Mouse (Mus musculus) liver, embryonic 13.5 days (tissue): ENCODE data around the gene Lama1. TPM values are rescaled to one million over a fixed set of nuclear protein-coding genes. Genes with fewer than 3 reads are reported as not detected.

Experiments
- ATAC-seq: fragments of 200-750 bp; cut with Nextera tagmentation; 2 replicates; pipeline ENCODE4 v1.8.0; 2017; ENCODE audit warnings: low read depth, mild to moderate bottlenecking, moderate number of reproducible peaks, moderate library complexity
- DNase-seq: peaks from one replicate; pipeline ENCODE4 v3.0.0; 2022
- H3K27ac ChIP-seq: fragments of 300-500 bp; sonication (generic); 2 replicates; pipeline ENCODE4 v1.5.1; 2015; ENCODE audit warnings: moderate library complexity, mild to moderate bottlenecking, inconsistent platforms
- H3K27me3 ChIP-seq: fragments of 300-500 bp; sonication (generic); 2 replicates; pipeline ENCODE4 v1.6.1; 2015; ENCODE audit warnings: mild to moderate bottlenecking, inconsistent platforms
- H3K36me3 ChIP-seq: fragments of 300-500 bp; sonication (generic); 2 replicates; pipeline ENCODE4 v1.6.1; 2015; ENCODE audit warnings: mild to moderate bottlenecking, inconsistent platforms
- H3K4me1 ChIP-seq: fragments of 300-500 bp; sonication (generic); replicated peaks from 2 replicates; pipeline ENCODE4 v1.6.1; 2015; ENCODE audit warnings: inconsistent platforms
- H3K4me2 ChIP-seq: fragments of 300-500 bp; sonication (generic); 2 replicates; pipeline ENCODE4 v1.6.1; 2015; ENCODE audit warnings: inconsistent platforms, mild to moderate bottlenecking, moderate library complexity
- H3K4me3 ChIP-seq: fragments of 300-500 bp; sonication (generic); replicated peaks from 2 replicates; pipeline ENCODE4 v1.5.1; 2015; ENCODE audit warnings: mild to moderate bottlenecking, inconsistent platforms
- H3K9ac ChIP-seq: fragments of 300-500 bp; sonication (generic); 2 replicates; pipeline ENCODE4 v1.6.1; 2015; ENCODE audit warnings: mild to moderate bottlenecking, inconsistent platforms
- H3K9me3 ChIP-seq: fragments of 300-500 bp; sonication (generic); replicated peaks from 2 replicates; pipeline ENCODE4 v1.6.1; 2016; ENCODE audit warnings: inconsistent platforms
- WGBS: fragments of 180-500 bp; shearing (Covaris S2); methylation state at CpG from one replicate; pipeline ENCODE4 v1.1.7; 2015; ENCODE audit not compliant: insufficient replicate concordance; 5-methylcytosine and 5-hydroxymethylcytosine counted together
- polyA plus RNA-seq: library from polyadenylated mRNA; unstranded; fragments of >200 nt; fragmentation: Nextera tagmentation; extraction: Ambion mirVana; gene quantifications from 2 replicates; pipeline ENCODE4 v1.2.1, GENCODE M21; 2015

Gene Lama1
- polyA plus RNA-seq, 1 experiment from 2014 or later = 0.74 TPM

GRCm38 (mm10) chr17:67693861-67694260 lies 3.2 kb upstream of the Lama1 start:
- Histone ChIP-seq H3K9ac (no peak overlapping the region), H3K4me1 (no peaks in the 10 kb centered on the region; the same call in 1 of the 2 replicates), H3K27ac (no peak overlapping the region), H3K9me3 (no peaks in the 10 kb centered on the region), H3K4me3 (no peak overlapping the region), H3K36me3 (no peaks in the 10 kb centered on the region), H3K4me2 (no peak overlapping the region), H3K27me3 (peaks cover 21% of the 10 kb centered on the region)
- 40% methylated on average over 2 of the region's 3 CpGs for WGBS
- DNase-seq (no peak), ATAC-seq (no peak)

GRCm38 (mm10) chr17:67697461-67697891 lies 417 bp downstream of the Lama1 start:
- 2% methylated on average over 31 of the region's 32 CpGs for WGBS
- H3K4me3 ChIP-seq = peak overlapping the region; percentile 57

DNA sequence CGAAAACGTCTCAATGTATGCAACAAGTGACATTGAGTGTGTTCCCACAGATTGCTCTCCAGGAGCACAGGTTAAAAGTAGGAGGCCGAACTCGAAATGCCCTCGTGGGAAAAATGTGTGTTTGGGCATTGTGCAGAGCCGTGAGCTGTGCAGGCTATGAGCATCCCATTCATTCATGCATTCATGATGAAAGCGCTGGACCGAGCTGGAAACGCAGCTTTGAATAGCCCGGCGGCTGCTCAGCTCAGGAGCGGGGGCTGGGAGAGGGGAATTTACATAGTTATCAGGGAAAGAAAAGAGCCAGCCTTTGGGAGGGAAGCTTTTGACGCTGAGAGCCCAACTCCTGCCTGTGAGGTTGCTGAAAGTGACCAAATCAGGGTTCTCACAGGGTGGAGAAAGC lies 1.2 kb downstream of the Lama1 start:
- peak overlapping the region; percentile 72 for H3K4me2 ChIP-seq
- 0 out of 2 replicates have a peak overlapping the region, but pooled peaks have one; percentile 57 for H3K4me3 ChIP-seq

More at GRCm38 (mm10) chr17:67697461-67697891, 417 bp downstream of the Lama1 start:
- peak overlapping the region; percentile 49 for H3K9ac ChIP-seq
- peak overlapping the region; percentile 72 for H3K4me2 ChIP-seq
- no peaks in the 10 kb centered on the region for H3K9me3 ChIP-seq
- peak; percentile 45 for ATAC-seq
- no peaks in the 10 kb centered on the region for H3K36me3 ChIP-seq
- H3K27ac ChIP-seq = no peak overlapping the region
- no peak for DNase-seq
- H3K4me1 ChIP-seq = no peaks in the 10 kb centered on the region; the same call in 1 of the 2 replicates
- H3K27me3 ChIP-seq = peaks cover 28% of the 10 kb centered on the region

GRCm38 (mm10) chr17:67701761-67702160 lies 4.7 kb downstream of the Lama1 start:
- DNase-seq (no peak), ATAC-seq (no peak)
- Histone ChIP-seq H3K4me1 (no peaks in the 10 kb centered on the region; the same call in 1 of the 2 replicates), H3K27ac (no peak overlapping the region), H3K4me2 (no peak overlapping the region), H3K27me3 (peaks cover 26% of the 10 kb centered on the region), H3K36me3 (no peaks in the 10 kb centered on the region), H3K4me3 (no peak overlapping the region), H3K9ac (no peak overlapping the region), H3K9me3 (no peaks in the 10 kb centered on the region)
- WGBS = 73% methylated on average over 8 of the region's 9 CpGs

More for the DNA sequence above, 1.2 kb downstream of the Lama1 start:
- Histone ChIP-seq H3K27me3 (peaks cover 28% of the 10 kb centered on the region), H3K9ac (no peak overlapping the region), H3K36me3 (no peaks in the 10 kb centered on the region), H3K27ac (no peak overlapping the region), H3K4me1 (no peaks in the 10 kb centered on the region; the same call in 1 of the 2 replicates), H3K9me3 (no peaks in the 10 kb centered on the region)
- 9% methylated on average over 13 of the region's 13 CpGs for WGBS
- no peak for ATAC-seq
- no peak for DNase-seq

- 45% methylated on average over 3 of the region's 3 CpGs for WGBS
- DNase-seq = no peak
- no peaks in the 10 kb centered on the region for H3K4me1 ChIP-seq
- no peak overlapping the region for H3K4me2 ChIP-seq
- H3K9ac ChIP-seq = no peak overlapping the region
- ATAC-seq = no peak
- no peak overlapping the region for H3K4me3 ChIP-seq
- H3K9me3 ChIP-seq = no peaks in the 10 kb centered on the region
- H3K36me3 ChIP-seq = no peaks in the 10 kb centered on the region
- no peak overlapping the region for H3K27ac ChIP-seq
- H3K27me3 ChIP-seq = peaks cover 16% of the 10 kb centered on the region
These were observed 5.9 kb downstream of the Lama1 start for GRCm38 (mm10) chr17:67702941-67703340.

GRCm38 (mm10) chr17:67705035-67705769 lies 8.1 kb downstream of the Lama1 start:
- Histone ChIP-seq H3K4me3 (no peak overlapping the region), H3K27me3 (no peaks in the 10 kb centered on the region), H3K36me3 (no peaks in the 10 kb centered on the region), H3K4me2 (no peak overlapping the region), H3K9ac (no peak overlapping the region), H3K9me3 (no peaks in the 10 kb centered on the region), H3K27ac (no peak overlapping the region), H3K4me1 (no peaks in the 10 kb centered on the region)
- DNase-seq = no peak
- WGBS = 60% methylated on average over 10 of the region's 10 CpGs
- ATAC-seq = no peak

DNA sequence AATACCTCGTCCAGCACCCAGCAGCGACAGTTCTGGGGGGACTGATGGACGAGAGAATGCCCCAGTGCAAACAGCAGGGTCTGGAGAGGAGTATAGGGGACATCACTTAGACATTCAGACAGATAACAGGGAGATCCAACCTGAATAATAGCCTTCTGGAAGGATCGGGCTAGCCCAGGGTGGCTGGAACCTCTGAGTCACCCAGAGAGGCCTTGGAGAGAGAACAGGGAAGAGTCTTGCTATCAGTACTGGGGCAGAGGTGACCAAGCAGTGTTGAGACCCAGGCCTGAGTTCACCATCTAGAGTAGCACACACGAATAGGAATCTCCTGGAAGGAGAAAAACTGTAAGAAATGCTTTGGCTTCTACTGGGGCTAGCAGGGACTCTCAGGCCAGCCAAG lies 9.3 kb downstream of the Lama1 start:
- no peak for DNase-seq
- Histone ChIP-seq H3K36me3 (no peaks in the 10 kb centered on the region), H3K4me3 (no peak overlapping the region), H3K9me3 (no peaks in the 10 kb centered on the region), H3K4me1 (no peaks in the 10 kb centered on the region), H3K27me3 (no peaks in the 10 kb centered on the region), H3K9ac (no peak overlapping the region), H3K27ac (no peak overlapping the region), H3K4me2 (no peak overlapping the region)
- ATAC-seq = no peak
- 56% methylated on average over 5 of the region's 5 CpGs for WGBS

DNA sequence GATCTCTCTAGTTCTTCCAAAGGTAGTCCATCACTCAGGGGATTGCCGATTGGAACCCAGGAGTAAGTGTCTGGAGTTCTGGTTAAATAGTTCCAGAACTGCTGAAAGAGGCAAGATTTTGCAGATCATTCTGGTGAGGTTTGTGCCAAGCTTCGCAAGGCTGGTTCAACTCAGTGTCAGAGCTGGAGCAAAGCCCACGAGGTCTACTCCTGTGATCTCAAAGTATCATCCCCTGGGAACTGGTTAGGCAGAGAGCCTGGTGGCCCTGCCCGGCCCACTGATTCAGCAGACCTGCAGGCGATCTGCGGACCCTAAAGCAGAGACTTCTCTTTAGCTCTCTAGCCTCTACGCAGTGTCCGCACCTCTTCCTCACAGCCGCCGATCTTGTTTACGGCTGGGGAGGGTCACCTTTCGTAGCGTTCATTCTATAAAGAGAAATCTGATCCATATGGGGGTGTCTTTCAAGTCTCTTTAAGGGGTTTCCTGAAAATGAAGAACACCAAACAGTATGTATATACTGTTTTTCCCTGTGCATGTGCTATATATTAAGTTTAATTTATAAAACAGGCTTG lies 10.8 kb downstream of the Lama1 start:
- no peaks in the 10 kb centered on the region for H3K9me3 ChIP-seq
- H3K4me1 ChIP-seq = no peaks in the 10 kb centered on the region
- no peak overlapping the region for H3K4me3 ChIP-seq
- ATAC-seq = no peak
- no peak for DNase-seq
- no peak overlapping the region for H3K9ac ChIP-seq
- WGBS = 69% methylated on average over 13 of the region's 13 CpGs
- no peaks in the 10 kb centered on the region for H3K27me3 ChIP-seq
- H3K36me3 ChIP-seq = no peaks in the 10 kb centered on the region
- H3K27ac ChIP-seq = no peak overlapping the region
- no peak overlapping the region for H3K4me2 ChIP-seq

DNA sequence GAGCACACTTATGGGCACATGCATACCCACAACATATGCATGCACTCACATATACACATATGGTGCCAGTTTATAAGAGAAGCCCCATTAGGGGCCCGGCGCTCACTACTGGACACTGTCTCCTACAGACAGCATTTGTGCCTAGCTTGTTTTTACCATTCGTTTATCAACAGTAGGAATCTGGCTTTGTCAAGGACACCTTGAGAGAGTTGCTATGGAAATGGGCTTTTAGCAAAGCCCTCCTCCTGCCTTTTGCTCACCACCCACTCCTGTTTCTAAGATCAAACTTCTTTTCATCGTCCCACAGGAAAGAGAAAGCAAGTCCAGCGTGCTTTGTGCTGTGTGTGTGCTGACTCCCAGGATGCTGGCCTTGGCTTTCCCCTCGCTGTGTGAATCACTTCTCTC lies 13.3 kb downstream of the Lama1 start:
- WGBS = 50% methylated on average over 6 of the region's 6 CpGs
- ATAC-seq (no peak), DNase-seq (no peak)
- Histone ChIP-seq H3K4me1 (no peaks in the 10 kb centered on the region), H3K9ac (no peak overlapping the region), H3K27ac (no peak overlapping the region), H3K9me3 (no peaks in the 10 kb centered on the region), H3K4me2 (no peak overlapping the region), H3K27me3 (no peaks in the 10 kb centered on the region), H3K36me3 (no peaks in the 10 kb centered on the region), H3K4me3 (no peak overlapping the region)

GRCm38 (mm10) chr17:67711361-67711760 lies 14.3 kb downstream of the Lama1 start:
- Histone ChIP-seq H3K9ac (no peak overlapping the region), H3K27ac (no peak overlapping the region), H3K36me3 (no peaks in the 10 kb centered on the region), H3K4me1 (no peaks in the 10 kb centered on the region), H3K4me3 (no peak overlapping the region), H3K9me3 (no peaks in the 10 kb centered on the region), H3K27me3 (no peaks in the 10 kb centered on the region), H3K4me2 (no peak overlapping the region)
- DNase-seq = no peak
- ATAC-seq = no peak
- 44% methylated on average over 4 of the region's 4 CpGs for WGBS

GRCm38 (mm10) chr17:67712929-67713328 lies 15.9 kb downstream of the Lama1 start:
- 56% methylated on average over 7 of the region's 7 CpGs for WGBS
- H3K4me2 ChIP-seq = no peak overlapping the region
- H3K9me3 ChIP-seq = no peaks in the 10 kb centered on the region
- H3K4me3 ChIP-seq = no peak overlapping the region
- H3K36me3 ChIP-seq = no peaks in the 10 kb centered on the region
- H3K9ac ChIP-seq = no peak overlapping the region
- no peak for ATAC-seq
- H3K4me1 ChIP-seq = no peaks in the 10 kb centered on the region
- H3K27me3 ChIP-seq = no peaks in the 10 kb centered on the region
- DNase-seq = no peak
- no peak overlapping the region for H3K27ac ChIP-seq

DNA sequence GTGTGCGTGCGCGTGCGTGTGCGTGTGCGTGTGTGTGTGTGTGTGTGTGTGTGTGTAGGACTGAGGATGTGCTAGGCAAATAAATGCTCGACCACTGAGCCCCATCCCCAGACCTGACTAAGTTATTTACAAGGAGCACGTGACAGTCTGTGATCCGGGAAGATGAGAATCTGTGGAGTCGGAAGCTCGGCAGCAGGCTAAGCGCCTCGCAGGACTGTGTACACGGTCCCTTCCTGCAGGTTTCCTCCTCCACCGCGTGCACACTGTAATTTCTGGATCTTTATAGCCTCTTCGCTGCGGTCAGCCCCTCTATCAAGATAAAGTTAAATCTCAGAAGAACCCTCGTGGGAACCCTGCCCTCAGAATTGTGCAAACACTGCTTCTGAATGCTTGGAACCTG lies 18.4 kb downstream of the Lama1 start:
- no peak overlapping the region for H3K27ac ChIP-seq
- no peaks in the 10 kb centered on the region for H3K4me1 ChIP-seq
- H3K9ac ChIP-seq = no peak overlapping the region
- H3K27me3 ChIP-seq = no peaks in the 10 kb centered on the region
- H3K36me3 ChIP-seq = no peaks in the 10 kb centered on the region
- H3K4me2 ChIP-seq = no peak overlapping the region
- WGBS = 73% methylated on average over 19 of the region's 19 CpGs
- ATAC-seq (no peak), DNase-seq (no peak)
- no peak overlapping the region for H3K4me3 ChIP-seq
- 0 out of 2 replicates have a peak, but pooled peaks cover 3% of the 10 kb centered on the region for H3K9me3 ChIP-seq
